Comparison of ENCODE assay signal across 11 mouse cellular contexts in genomic region chr7:67503281-67504010, GRCm38 (mm10).
DNase-seq lines count a peak whose midpoint lies in the region; ATAC-seq lines count a peak whose summit lies in the region.
"Had no signal": no experiment of that assay in that cellular context is flagged by ENCODE, and none has a peak within 500 bp of the region (broad histone marks: within the 10 kb centered on the region; RNA-seq: fewer than 3 reads in every experiment).

No protein-coding gene starts in this region.

- H3K9me3 ChIP-seq in heart, embryonic 16.5 days (replicated peaks; ENCODE audit: control insufficient read depth, low read length), result no peaks in the 10 kb centered on the region
- H3K9me3 ChIP-seq: liver, embryonic 13.5 days had no signal

- no peak overlapping the region for H3K4me2 ChIP-seq in heart, embryonic 16.5 days (ENCODE audit: low read depth, low read length)
- H3K4me2 ChIP-seq: liver, embryonic 13.5 days had no signal

- H3K9ac ChIP-seq in heart, embryonic 16.5 days (ENCODE audit: low read length), result no peak overlapping the region
- H3K9ac ChIP-seq: liver, embryonic 13.5 days had no signal

- H3K4me1 ChIP-seq in heart, embryonic 16.5 days (ENCODE audit: control insufficient read depth, insufficient read depth, low read length), result peaks cover 16% of the 10 kb centered on the region
- H3K4me1 ChIP-seq: liver, embryonic 13.5 days had no signal

- H3K36me3 ChIP-seq in heart, embryonic 16.5 days (ENCODE audit: control insufficient read depth, insufficient read depth), result no peaks in the 10 kb centered on the region
- H3K36me3 ChIP-seq: liver, embryonic 13.5 days had no signal

- H3K27ac ChIP-seq in heart, embryonic 16.5 days (ENCODE audit: low read length), result peak overlapping the region; percentile 26; the same call in 1 of the 2 replicates
- H3K27ac ChIP-seq: liver, embryonic 13.5 days had no signal

- WGBS in heart, embryonic 16.5 days, result 36% methylated on average over 7 of the region's 7 CpGs

- no peak overlapping the region for H3K4me3 ChIP-seq in heart, embryonic 16.5 days (ENCODE audit: low read length)
- H3K4me3 ChIP-seq: liver, embryonic 13.5 days had no signal

- peak; percentile 46; the same call in 1 of the 2 replicates for ATAC-seq in heart, embryonic 16.5 days (replicated peaks; ENCODE audit: extremely low read depth, insufficient read depth, low FRiP score)
- ATAC-seq: Patski had no signal

- H3K27me3 ChIP-seq in heart, embryonic 16.5 days (ENCODE audit: control insufficient read depth, insufficient read depth, low read length), result no peaks in the 10 kb centered on the region
- H3K27me3 ChIP-seq: liver, embryonic 13.5 days; Patski had no signal

- intact Hi-C loops in heart, postnatal 36 days (cut with DNase I), result no loop called here

- peak; percentile 47 to 50 for DNase-seq in cerebellum, postnatal 10 days
- DNase-seq in cerebellum, adult 11-12 months, result no peak
- no peak for DNase-seq in heart, postnatal 36 days
- peak; percentile 44 for DNase-seq in right cerebral cortex, adult 18-20 months
- no peak for DNase-seq in right cerebral cortex, postnatal 14 days
- peak; percentile 60 to 72 for DNase-seq in thymus, postnatal 36 days
- DNase-seq in lung, adult 18-20 months, result no peak
- DNase-seq: adrenal gland, postnatal 25 days; liver, embryonic 13.5 days had no signal

Comparison
In these comparisons a context has a peak if more than half of its experiments do, and no peak if none do; other contexts are left out.
1. DNase-seq: peak in cerebellum, postnatal 10 days (2 of 2), right cerebral cortex, adult 18-20 months (single experiment) and thymus, postnatal 36 days (2 of 2); none in cerebellum, adult 11-12 months (single experiment), heart, postnatal 36 days (0 of 2), right cerebral cortex, postnatal 14 days (single experiment) and lung, adult 18-20 months (0 of 2).